Mouse (Mus musculus): ENCODE results near the gene Tent5b. TPM values are rescaled to one million over a fixed set of nuclear protein-coding genes. Genes with fewer than 3 reads are reported as not detected.

The Tent5b gene
- 1 to 10 TPM; 1.1 TPM for total RNA-seq (2021)
- long read RNA-seq, experiment 1, transcript Tent5b-201 (2 exons, 2,287 nt) = major isoform, 5 of 5 reads
- long read RNA-seq, experiment 1, partial matches to known transcripts = 0 of 5 reads
- long read RNA-seq, experiment 1, other reads (novel, unspliced or antisense) = 0 of 5 reads
- long read RNA-seq, experiment 2, partial matches to known transcripts = 0 of 3 reads
- long read RNA-seq, experiment 2, other reads (novel, unspliced or antisense) = 0 of 3 reads

DNA sequence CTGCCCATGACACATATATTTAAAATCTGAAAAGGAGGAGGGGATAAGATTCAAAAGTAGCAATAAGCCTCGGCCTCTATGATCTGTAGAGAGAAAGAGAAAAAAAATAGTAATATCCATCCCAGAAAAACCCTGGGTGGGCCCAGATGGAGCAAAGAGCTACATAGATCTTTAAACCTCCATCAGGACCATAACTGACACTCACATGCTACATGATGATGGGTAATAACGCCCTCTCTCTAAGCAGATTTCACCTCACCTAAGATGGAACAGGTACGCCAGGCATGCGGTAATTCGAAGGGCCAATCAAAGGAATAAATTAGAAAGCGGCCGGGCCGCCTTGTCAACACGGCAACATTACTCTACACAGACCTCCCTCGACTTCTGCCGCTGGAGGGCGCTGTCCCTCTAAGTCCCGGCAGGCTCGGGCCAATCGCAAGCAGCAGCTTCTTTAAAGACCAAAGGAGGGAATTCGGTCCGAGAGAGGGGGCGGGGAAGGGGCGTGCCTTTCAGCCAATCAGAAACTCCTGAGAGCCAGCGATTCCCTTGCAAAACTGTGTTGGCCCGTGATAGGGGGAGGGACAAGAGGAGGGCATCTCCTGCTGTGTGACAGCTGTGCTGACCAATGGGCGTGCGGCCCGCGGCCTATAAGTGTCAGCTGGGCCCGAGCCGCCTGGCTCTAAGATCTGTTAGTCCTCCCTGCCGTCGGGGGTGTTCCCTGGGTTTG lies at the start of gene Tent5b:
TSS of gene Tent5b (plus strand) at position 675 of the 727 bp plus-strand sequence.
- TF ChIP-seq CTCF (IDR thresholded peaks at IDR 0.05) = peak; percentile 94
- intact Hi-C loops (cut with DNase I) = loop anchor here (1.0 to 5.0 kb wide), 2 partner anchors 15 to 33 kb away; no protein-coding TSS in a partner anchor
- peak; percentile 99 for DNase-seq
- Histone ChIP-seq H3K4me3 (peak within 1 kb of the TSS; percentile 72), H3K27ac (peak within 1 kb of the TSS; percentile 75)

DNA sequence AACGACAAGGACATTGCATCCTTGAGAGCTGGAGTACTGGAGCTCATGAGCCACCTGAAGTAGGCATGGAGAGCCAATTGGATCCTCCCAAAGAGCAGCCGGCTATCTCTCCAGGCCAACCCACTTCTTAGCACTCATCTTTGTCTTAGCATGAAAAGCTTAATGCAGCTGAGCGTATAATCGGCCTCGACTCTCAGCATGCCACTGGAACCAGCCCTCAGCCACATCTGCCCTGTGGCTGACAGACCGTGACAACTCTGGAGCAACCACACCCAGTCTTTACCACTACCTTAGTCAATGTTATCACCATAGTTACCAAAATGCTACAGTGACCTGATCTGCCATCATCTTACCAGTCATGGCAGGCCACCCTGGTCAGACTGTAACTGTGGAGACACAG lies 48.4 kb upstream of the Tent5b start:
- TF ChIP-seq CTCF (IDR thresholded peaks at IDR 0.05) = no peak
- H3K4me3 ChIP-seq = no peak overlapping the region
- DNase-seq = no peak
- H3K27ac ChIP-seq = no peak overlapping the region
- intact Hi-C loops (cut with DNase I) = no loop called here

DNA sequence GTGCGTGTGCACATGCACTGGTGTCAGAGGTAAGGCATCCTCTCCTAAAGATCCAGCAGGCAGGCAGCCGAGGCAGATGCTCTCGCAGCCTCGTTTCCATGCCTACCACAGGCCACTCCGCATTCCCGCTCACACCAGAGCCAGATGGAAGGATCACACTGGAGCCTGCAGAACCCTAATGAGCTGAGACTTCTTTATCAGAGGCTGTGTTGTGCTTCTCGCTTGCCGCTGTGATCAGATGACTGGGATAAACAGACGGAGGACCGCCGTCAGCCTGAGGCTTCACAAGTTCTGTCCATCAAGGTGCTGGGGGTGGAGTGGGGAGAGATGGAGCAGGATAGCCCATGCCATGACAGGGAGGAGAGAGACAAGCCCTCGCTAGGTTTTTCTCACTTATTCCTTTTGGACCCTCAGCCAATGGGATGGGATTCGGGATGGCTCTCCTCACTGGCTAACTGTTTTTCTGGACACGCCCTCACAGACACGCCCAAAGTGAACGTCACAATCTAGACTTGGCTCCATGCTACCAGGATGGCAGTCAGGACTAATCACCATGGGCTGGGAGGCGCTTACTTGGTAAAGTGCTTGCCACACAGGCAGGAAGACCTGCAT lies 47.3 kb upstream of the Tent5b start:
- Histone ChIP-seq H3K4me3 (no peak overlapping the region), H3K27ac (no peak overlapping the region)
- no peak for DNase-seq
- no peak for TF ChIP-seq CTCF (IDR thresholded peaks at IDR 0.05)
- intact Hi-C loops (cut with DNase I) = no loop called here

DNA sequence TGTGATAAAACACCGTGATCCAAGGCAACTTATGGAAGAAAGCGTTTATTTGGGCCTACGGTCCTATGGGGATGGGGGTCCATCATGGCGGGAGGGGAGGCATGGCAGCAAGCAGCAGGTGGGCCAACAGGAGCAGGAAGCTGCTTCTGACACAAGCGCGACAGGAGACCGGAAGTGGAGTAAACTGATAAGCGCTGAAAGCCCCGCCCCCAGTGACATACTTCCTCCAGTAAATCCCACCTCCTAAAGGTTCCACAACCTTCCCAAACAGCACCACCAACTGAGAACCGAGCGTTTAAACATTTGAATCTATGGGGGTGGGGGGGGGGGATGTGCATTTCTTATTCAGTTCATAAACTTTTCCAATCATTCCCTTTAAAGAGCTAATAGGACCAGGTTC lies 44.0 kb upstream of the Tent5b start:
- no peak overlapping the region for H3K27ac ChIP-seq
- H3K4me3 ChIP-seq = no peak overlapping the region
- no peak for DNase-seq
- TF ChIP-seq CTCF (IDR thresholded peaks at IDR 0.05) = no peak
- intact Hi-C loops (cut with DNase I) = no loop called here

DNA sequence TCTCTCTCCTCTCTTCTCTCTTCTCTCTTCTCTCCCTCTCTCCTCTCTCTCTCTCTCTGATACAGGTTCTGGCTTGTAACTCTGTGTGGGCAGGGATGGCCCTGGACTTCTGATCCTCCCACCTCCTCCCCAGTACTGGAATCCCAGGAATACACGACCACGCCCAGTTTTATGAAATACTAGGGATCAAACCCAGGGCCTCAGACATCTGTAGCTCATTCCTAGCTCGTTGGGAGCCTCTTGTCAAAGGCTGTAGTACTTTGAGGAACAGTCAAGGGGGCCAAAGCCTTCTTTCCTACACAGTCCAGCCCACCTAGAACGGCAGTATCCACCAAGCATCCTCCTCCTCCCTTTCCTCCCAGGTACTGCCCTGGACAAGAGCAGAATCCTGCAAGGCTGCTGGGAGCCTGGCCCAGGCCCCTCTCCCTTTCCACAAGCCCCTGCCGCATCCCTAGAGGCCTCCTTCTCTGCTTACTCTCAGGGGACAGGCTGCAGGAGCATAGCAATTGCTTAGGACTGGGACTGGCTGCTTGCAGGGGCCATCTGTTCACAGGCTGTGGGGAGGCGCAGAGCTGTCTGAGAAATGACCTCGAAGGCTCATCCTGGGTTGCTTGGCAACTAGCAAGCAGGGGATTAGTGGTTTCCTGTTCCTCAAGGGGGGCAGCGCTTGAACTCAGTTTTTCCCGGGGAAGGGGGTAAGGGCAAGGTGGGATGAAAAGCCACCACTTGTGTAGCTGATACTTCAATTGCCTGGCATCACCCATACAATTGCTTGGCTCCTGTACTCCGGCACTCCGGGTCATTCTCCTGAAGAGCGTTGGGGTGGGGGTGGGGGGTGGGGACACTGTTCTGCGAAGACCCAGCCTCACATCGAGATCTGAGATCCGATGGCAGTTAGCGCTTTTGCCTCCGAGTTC lies 40.2 kb upstream of the Tent5b start:
- peak; percentile 44 for DNase-seq
- peak overlapping the region; percentile 71 for H3K27ac ChIP-seq
- intact Hi-C loops (cut with DNase I) = no loop called here
- no peak for TF ChIP-seq CTCF (IDR thresholded peaks at IDR 0.05)
- peak overlapping the region; percentile 57 for H3K4me3 ChIP-seq

DNA sequence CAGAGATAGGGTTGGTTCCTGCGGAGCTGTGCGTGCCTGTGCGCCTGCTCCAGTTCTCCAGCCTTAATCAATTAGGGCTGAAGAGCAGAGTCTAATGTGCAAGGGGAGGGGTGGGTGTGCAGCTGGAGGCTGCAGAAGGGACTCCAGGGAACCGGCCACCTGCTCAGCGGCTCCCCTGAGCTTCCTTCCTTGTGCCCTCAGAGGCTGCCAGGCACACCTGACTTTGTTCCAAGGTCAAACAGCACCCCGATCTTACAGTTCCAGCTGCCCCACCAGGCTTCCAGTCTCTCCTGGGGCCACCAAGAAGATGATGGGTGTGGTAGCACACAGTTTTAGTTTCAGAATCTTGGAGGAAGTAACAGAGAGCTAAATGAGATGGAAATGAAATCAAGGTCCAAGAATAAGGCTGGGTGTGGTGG lies 39.5 kb upstream of the Tent5b start:
- no peak for DNase-seq
- intact Hi-C loops (cut with DNase I) = no loop called here
- no peak for TF ChIP-seq CTCF (IDR thresholded peaks at IDR 0.05)
- Histone ChIP-seq H3K4me3 (peak overlapping the region; percentile 57), H3K27ac (peak overlapping the region; percentile 71)

DNA sequence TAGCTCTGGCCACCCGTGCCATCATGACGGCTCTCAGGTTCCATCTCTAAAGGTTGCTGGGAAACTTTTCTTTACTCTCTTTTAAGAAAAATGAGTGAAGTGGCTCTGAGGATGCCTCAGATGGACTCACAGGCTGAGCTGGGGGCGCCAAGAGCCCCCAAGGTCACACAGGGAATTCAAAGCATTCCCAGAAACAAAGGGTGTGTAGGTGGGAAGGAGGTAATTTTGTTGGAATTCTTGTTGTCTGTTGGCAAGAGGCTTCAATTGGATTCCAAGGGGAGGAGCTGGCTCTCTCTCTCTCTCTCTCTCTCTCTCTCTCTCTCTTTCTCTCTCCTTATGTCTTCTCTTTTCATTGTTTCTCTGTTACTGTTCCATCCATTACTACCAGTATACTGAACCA lies 37.7 kb upstream of the Tent5b start:
- no peak overlapping the region for H3K27ac ChIP-seq
- no peak for TF ChIP-seq CTCF (IDR thresholded peaks at IDR 0.05)
- intact Hi-C loops (cut with DNase I) = no loop called here
- no peak for DNase-seq
- no peak overlapping the region for H3K4me3 ChIP-seq

DNA sequence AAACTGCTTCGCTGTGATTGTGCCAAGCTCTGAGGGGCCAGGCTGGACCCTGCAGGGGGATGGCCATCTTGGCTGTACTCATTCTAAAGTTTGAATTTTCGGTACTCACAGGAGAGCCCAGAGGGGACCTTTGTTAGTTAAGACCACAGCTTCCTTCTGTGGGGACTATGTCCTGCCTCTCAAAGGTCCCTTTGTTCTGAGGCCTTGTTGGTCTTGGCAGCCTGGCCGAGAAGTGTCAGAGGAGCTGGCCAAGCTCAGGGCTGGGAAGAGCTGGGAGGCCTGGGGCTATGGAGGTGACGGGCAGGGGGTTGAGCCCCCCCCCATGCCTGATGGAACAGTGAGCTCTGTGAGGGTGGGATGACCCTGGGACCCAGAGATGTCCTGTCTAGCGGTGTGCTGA lies 36.8 kb upstream of the Tent5b start:
- intact Hi-C loops (cut with DNase I) = no loop called here
- TF ChIP-seq CTCF (IDR thresholded peaks at IDR 0.05) = no peak
- H3K27ac ChIP-seq = no peak overlapping the region; the same call in 1 of the 2 replicates
- H3K4me3 ChIP-seq = no peak overlapping the region
- DNase-seq = no peak

DNA sequence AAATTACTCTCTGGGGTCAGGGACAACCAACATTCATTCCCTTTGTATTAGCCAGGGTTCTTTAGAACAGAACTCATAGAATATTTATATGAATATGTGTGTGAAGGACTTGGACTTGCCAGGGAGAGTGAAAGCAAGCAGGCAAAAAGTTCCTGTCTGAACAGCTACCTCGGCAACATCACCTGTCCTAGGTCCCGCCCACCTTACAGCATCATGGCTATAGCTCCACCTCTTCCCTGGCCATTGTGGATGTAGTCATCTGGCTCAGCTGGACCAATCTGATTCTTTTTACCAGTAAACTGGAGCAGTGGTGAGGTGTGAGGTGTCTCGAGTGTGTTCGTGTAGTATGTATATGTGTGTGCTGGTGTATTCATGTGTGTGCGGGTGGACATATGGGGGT lies 34.2 kb upstream of the Tent5b start:
- H3K27ac ChIP-seq = no peak overlapping the region
- intact Hi-C loops (cut with DNase I) = no loop called here
- no peak for DNase-seq
- TF ChIP-seq CTCF (IDR thresholded peaks at IDR 0.05) = no peak
- H3K4me3 ChIP-seq = no peak overlapping the region

DNA sequence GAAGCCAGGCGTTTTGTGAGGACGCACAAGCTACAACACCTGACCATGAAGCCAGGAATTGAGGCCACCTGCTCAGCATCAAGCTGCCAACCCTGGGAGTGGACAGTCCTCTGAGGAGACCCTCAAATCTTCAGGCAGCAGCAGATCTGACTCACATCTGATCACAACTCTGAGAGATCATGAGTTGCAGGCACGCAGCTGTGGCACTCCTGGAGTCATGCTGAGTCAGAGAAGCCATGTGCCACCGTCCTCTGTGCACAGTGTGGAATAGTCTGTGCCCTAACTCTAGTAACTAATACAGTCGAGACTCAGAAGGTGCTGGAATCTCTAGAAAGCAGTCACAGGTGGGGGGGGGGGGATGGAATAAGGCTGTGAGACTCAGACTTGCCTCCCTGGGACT lies 32.6 kb upstream of the Tent5b start:
- intact Hi-C loops (cut with DNase I) = no loop called here
- Histone ChIP-seq H3K27ac (no peak overlapping the region), H3K4me3 (no peak overlapping the region)
- TF ChIP-seq CTCF (IDR thresholded peaks at IDR 0.05) = no peak
- DNase-seq = no peak

DNA sequence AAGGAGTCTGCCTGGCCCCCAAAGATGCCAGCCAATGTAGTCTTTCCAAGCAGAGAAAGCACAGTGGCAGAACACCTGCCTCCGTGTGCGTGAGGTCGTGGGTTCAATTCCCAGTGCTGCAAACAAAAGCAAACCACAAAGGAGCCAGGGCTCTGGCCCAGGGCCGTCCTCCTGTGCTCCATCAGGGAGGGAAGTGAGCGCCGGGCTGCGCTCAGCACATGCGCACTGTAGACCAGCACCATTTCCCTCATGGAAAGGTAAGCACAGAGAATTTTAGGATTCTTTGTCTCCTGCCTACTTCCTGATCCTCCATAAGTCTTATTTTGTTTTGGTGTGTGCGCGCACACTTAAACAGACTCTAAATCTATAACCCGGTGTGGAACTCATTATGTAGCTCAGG lies 32.0 kb upstream of the Tent5b start:
- intact Hi-C loops (cut with DNase I) = no loop called here
- H3K4me3 ChIP-seq = no peak overlapping the region
- no peak for TF ChIP-seq CTCF (IDR thresholded peaks at IDR 0.05)
- no peak overlapping the region for H3K27ac ChIP-seq
- DNase-seq = no peak

DNA sequence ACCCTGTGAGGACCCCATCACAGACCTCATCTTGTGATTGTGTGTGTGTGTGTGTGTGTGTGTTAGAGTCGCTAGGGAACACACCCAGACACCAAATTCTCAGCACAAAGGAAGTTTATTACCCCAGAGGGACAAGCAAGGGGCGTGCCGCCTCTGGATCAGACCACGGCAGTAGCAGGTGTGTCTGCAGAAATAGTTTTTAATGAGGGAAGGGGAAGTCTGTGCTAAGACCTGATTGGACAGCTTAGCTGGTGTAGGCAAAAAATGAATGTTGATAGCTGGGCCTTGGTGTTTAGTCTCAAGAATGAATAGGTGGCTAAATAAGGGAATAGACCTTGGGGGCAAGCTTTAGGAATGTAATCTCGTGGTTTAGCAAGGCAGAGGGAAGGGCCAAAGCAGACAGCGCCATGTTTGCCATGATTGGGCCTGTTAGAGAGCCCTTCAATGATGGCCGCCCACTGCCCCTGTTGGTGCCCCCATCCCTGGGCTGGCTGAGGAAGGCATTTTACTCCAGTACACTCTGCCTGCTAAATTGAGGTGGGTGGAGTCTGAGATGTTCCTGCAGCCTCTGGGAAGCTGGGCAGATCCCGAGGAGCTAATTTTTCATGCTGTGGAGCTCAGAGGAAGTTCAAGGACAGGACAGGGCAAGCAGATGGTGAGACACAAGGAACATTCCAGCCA lies 31.1 kb upstream of the Tent5b start:
- H3K27ac ChIP-seq = no peak overlapping the region
- TF ChIP-seq CTCF (IDR thresholded peaks at IDR 0.05) = no peak
- intact Hi-C loops (cut with DNase I) = no loop called here
- DNase-seq = no peak
- H3K4me3 ChIP-seq = no peak overlapping the region

Data from gastrocnemius, adult 2 months (tissue).